Mouse (Mus musculus) E14TG2a.4 (cell line): ENCODE measurements at regions not wholly inside any gene's neighbourhood (a gene's known extent, or its start where the extent isn't known, plus 50 kb on each side); places are given as distances from the start of the nearest gene placed in this dataset.

Experiments used
- CTCF ChIP-seq: conservative IDR thresholded peaks from 2 replicates; pipeline ENCODE4 v1.5.1; 2014; ENCODE audit warnings: low read length
- NANOG ChIP-seq: IDR thresholded peaks from 2 replicates; pipeline ENCODE4 v1.6.1; 2014; ENCODE audit warnings: borderline replicate concordance, low read length, mixed read lengths
- POU5F1 ChIP-seq: IDR thresholded peaks from 2 replicates; pipeline ENCODE4 v1.6.1; 2014; ENCODE audit warnings: low read length, borderline replicate concordance

DNA sequence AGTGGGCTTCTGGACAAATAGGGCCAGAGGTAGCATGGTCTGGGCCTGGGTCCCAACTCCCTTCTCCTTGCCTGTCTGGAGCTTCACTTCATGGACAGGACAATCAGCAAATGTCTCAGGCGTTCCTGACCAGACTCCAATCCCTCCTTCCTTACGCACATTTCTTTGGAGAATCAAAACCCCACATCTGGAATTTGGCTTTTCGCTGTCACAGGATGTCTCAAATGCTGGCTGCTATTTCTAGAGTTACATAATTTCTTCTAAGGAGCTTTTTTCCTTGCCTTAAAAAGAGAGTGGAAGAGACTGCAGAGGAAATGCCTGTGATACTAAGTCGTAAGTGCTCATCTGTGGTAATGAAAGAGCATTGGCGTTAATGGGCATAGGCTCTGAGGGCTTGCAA, 328.1 kb upstream of the Nfe2l3 start:
- no peak for TF ChIP-seq NANOG
- no peak for TF ChIP-seq CTCF
- no peak for TF ChIP-seq POU5F1
